In the genomic region with DNA sequence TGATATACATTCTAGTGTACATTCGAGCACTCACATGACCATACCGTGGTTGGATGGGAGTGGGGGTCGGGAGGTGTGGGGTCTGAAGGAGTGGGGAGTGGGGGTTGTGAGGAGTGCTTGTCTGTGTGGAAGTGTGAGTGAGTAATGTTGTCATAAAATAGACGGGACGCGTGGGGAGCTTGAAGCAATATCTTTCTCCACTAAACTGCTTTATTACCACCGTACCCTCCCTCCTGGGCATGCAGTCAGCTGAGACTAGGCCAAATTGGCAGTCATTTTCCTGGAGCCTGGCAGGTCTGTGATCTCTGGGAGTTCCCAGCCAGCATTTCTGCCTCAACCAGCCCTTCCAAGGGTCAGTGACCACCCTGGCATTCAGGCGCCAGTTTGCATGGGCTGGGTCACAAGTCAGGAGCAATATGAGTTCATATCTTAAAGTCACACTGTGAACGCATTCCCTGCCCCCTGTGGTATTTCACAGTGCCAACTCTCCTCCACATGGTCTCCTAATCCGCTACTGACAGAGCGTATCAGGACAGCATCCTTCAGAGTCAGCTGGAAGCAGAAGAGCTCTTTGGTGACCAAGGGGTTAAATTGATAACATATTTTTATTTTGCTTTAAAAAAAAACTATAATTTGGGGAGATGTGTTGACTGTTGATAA, we compare ENCODE assay signal across 13 mouse cellular contexts.
DNase-seq lines count a peak whose midpoint lies in the region; ATAC-seq lines count a peak whose summit lies in the region.
"Had no signal": no experiment of that assay in that cellular context is flagged by ENCODE, and none has a peak within 500 bp of the region (broad histone marks: within the 10 kb centered on the region; RNA-seq: fewer than 3 reads in every experiment).

No protein-coding gene starts in this region.

- peak; percentile 32; the same call in 1 of the 2 replicates for ATAC-seq in forebrain, embryonic 16.5 days
- ATAC-seq in forebrain, embryonic 12.5 days (ENCODE audit: low FRiP score), result no peak
- ATAC-seq in midbrain, embryonic 11.5 days (ENCODE audit: low FRiP score), result no peak
- no peak for ATAC-seq in midbrain, embryonic 16.5 days
- peak; percentile 83 for ATAC-seq in neural tube, embryonic 14.5 days (ENCODE audit: low read depth)
- ATAC-seq: activated CD4-positive, CD25-positive, alpha-beta regulatory T cell, adult 4 months had no signal

- no peak overlapping the region for H3K4me2 ChIP-seq in forebrain, embryonic 16.5 days (ENCODE audit: low read length)
- H3K4me2 ChIP-seq in forebrain, embryonic 12.5 days, result no peak overlapping the region
- no peak overlapping the region for H3K4me2 ChIP-seq in midbrain, embryonic 11.5 days
- H3K4me2 ChIP-seq in midbrain, embryonic 16.5 days (ENCODE audit: low read length), result no peak overlapping the region
- H3K4me2 ChIP-seq in neural tube, embryonic 14.5 days (ENCODE audit: low read depth, low read length), result no peak overlapping the region
- H3K4me2 ChIP-seq: stomach, embryonic 15.5 days had no signal

- H3K4me3 ChIP-seq in forebrain, embryonic 16.5 days (replicated peaks; ENCODE audit: low read length), result no peak overlapping the region
- H3K4me3 ChIP-seq in forebrain, embryonic 12.5 days (replicated peaks), result no peak overlapping the region
- no peak overlapping the region for H3K4me3 ChIP-seq in midbrain, embryonic 11.5 days (ENCODE audit: low read depth, low read length)
- no peak overlapping the region for H3K4me3 ChIP-seq in midbrain, embryonic 16.5 days (ENCODE audit: low read depth, low read length)
- no peak overlapping the region for H3K4me3 ChIP-seq in neural tube, embryonic 14.5 days (ENCODE audit: low read depth, low read length)
- H3K4me3 ChIP-seq: stomach, embryonic 15.5 days had no signal

- no peaks in the 10 kb centered on the region for H3K9me3 ChIP-seq in forebrain, embryonic 16.5 days (ENCODE audit: control insufficient read depth, low read length)
- no peaks in the 10 kb centered on the region for H3K9me3 ChIP-seq in forebrain, embryonic 12.5 days
- H3K9me3 ChIP-seq in midbrain, embryonic 11.5 days (ENCODE audit: control insufficient read depth, low read length), result no peaks in the 10 kb centered on the region
- H3K9me3 ChIP-seq in midbrain, embryonic 16.5 days (replicated peaks; ENCODE audit: control insufficient read depth, low read length, poor library complexity, severe bottlenecking), result no peaks in the 10 kb centered on the region
- H3K9me3 ChIP-seq in neural tube, embryonic 14.5 days (ENCODE audit: control insufficient read depth, low read length), result no peaks in the 10 kb centered on the region
- H3K9me3 ChIP-seq: stomach, embryonic 15.5 days had no signal

- H3K36me3 ChIP-seq in forebrain, embryonic 16.5 days (ENCODE audit: control insufficient read depth, insufficient read depth), result no peaks in the 10 kb centered on the region
- H3K36me3 ChIP-seq in forebrain, embryonic 12.5 days (replicated peaks), result no peaks in the 10 kb centered on the region
- H3K36me3 ChIP-seq in midbrain, embryonic 11.5 days (ENCODE audit: control insufficient read depth, insufficient read depth, low read length), result no peaks in the 10 kb centered on the region
- H3K36me3 ChIP-seq in midbrain, embryonic 16.5 days (ENCODE audit: control insufficient read depth, insufficient read depth, low read length), result no peaks in the 10 kb centered on the region
- H3K36me3 ChIP-seq in neural tube, embryonic 14.5 days (ENCODE audit: control insufficient read depth, insufficient read depth, low read length), result no peaks in the 10 kb centered on the region
- H3K36me3 ChIP-seq: stomach, embryonic 15.5 days had no signal

- WGBS in forebrain, embryonic 16.5 days, result 65% methylated on average over 11 of the region's 11 CpGs
- WGBS in forebrain, embryonic 12.5 days, result 86% methylated on average over 11 of the region's 11 CpGs
- WGBS in midbrain, embryonic 11.5 days, result 81% methylated on average over 11 of the region's 11 CpGs
- 78% methylated on average over 11 of the region's 11 CpGs for WGBS in midbrain, embryonic 16.5 days
- 32% methylated on average over 11 of the region's 11 CpGs for WGBS in neural tube, embryonic 14.5 days

- H3K27me3 ChIP-seq in forebrain, embryonic 16.5 days (replicated peaks; ENCODE audit: control insufficient read depth, insufficient read depth, low read length), result 0 out of 2 replicates have a peak, but pooled peaks cover 3% of the 10 kb centered on the region
- peaks cover 29% of the 10 kb centered on the region for H3K27me3 ChIP-seq in forebrain, embryonic 12.5 days
- no peaks in the 10 kb centered on the region for H3K27me3 ChIP-seq in midbrain, embryonic 11.5 days (ENCODE audit: control insufficient read depth, insufficient read depth, low read length)
- no peaks in the 10 kb centered on the region; the same call in 1 of the 2 replicates for H3K27me3 ChIP-seq in midbrain, embryonic 16.5 days (ENCODE audit: control insufficient read depth, insufficient read depth, low read depth, low read length)
- no peaks in the 10 kb centered on the region for H3K27me3 ChIP-seq in neural tube, embryonic 14.5 days (ENCODE audit: control insufficient read depth, insufficient read depth, low read length)
- H3K27me3 ChIP-seq: CH12.LX; stomach, embryonic 15.5 days had no signal

- no peak overlapping the region for H3K27ac ChIP-seq in forebrain, embryonic 16.5 days (ENCODE audit: low read length)
- H3K27ac ChIP-seq in forebrain, embryonic 12.5 days, result no peak overlapping the region
- H3K27ac ChIP-seq in midbrain, embryonic 11.5 days (ENCODE audit: low read depth, low read length), result no peak overlapping the region
- H3K27ac ChIP-seq in midbrain, embryonic 16.5 days (ENCODE audit: low read length), result no peak overlapping the region; the same call in 1 of the 2 replicates
- no peak overlapping the region for H3K27ac ChIP-seq in neural tube, embryonic 14.5 days (ENCODE audit: low read depth, low read length)
- H3K27ac ChIP-seq: liver, embryonic 14.5 days; stomach, embryonic 15.5 days had no signal

- H3K9ac ChIP-seq in forebrain, embryonic 16.5 days (replicated peaks; ENCODE audit: low read depth, low read length), result no peak overlapping the region
- H3K9ac ChIP-seq in forebrain, embryonic 12.5 days, result no peak overlapping the region
- no peak overlapping the region for H3K9ac ChIP-seq in midbrain, embryonic 11.5 days (ENCODE audit: low read length)
- no peak overlapping the region for H3K9ac ChIP-seq in midbrain, embryonic 16.5 days (ENCODE audit: low read depth, low read length)
- no peak overlapping the region for H3K9ac ChIP-seq in neural tube, embryonic 14.5 days (replicated peaks; ENCODE audit: low read depth, low read length)
- H3K9ac ChIP-seq: liver, embryonic 14.5 days; stomach, embryonic 15.5 days had no signal

- peak; percentile 41 for DNase-seq in midbrain, embryonic 11.5 days (ENCODE audit: low spot score, missing footprints)
- peak; percentile 9 for DNase-seq in kidney, adult 18-20 months
- DNase-seq in frontal cortex, postnatal 25 days (ENCODE audit: low spot score in 2 of 2), result no peak
- no peak for DNase-seq in B cell, adult 2 months
- DNase-seq: gastrocnemius, postnatal 14 days had no signal

- peaks cover 17% of the 10 kb centered on the region for H3K4me1 ChIP-seq in forebrain, embryonic 16.5 days (replicated peaks; ENCODE audit: control insufficient read depth, insufficient read depth, low read length)
- H3K4me1 ChIP-seq in forebrain, embryonic 12.5 days, result peaks cover 12% of the 10 kb centered on the region
- peaks cover 20% of the 10 kb centered on the region for H3K4me1 ChIP-seq in midbrain, embryonic 11.5 days (ENCODE audit: control insufficient read depth, insufficient read depth, low read length)
- peaks cover 12% of the 10 kb centered on the region for H3K4me1 ChIP-seq in midbrain, embryonic 16.5 days (ENCODE audit: control insufficient read depth, insufficient read depth, low read length)
- peaks cover 11% of the 10 kb centered on the region; the same call in 1 of the 2 replicates for H3K4me1 ChIP-seq in neural tube, embryonic 14.5 days (ENCODE audit: control insufficient read depth, insufficient read depth, low read length)
- H3K4me1 ChIP-seq: stomach, embryonic 15.5 days had no signal

Comparison
In these comparisons a context has a peak if more than half of its experiments do, and no peak if none do; other contexts are left out.
1. ATAC-seq: peak in forebrain, embryonic 16.5 days (single experiment) and neural tube, embryonic 14.5 days (single experiment); none in forebrain, embryonic 12.5 days (single experiment), midbrain, embryonic 11.5 days (single experiment) and midbrain, embryonic 16.5 days (single experiment).
2. DNase-seq: peak in midbrain, embryonic 11.5 days (single experiment) and kidney, adult 18-20 months (single experiment); none in frontal cortex, postnatal 25 days (0 of 2) and B cell, adult 2 months (0 of 2).